Mouse (Mus musculus) activated CD4-positive, CD25-positive, alpha-beta regulatory T cell, adult 9 weeks (primary cell): ENCODE results near the gene Slc40a1. TPM values are rescaled to one million over a fixed set of nuclear protein-coding genes. Genes with fewer than 3 reads are reported as not detected.

Experiments
- polyA plus RNA-seq: library from polyadenylated mRNA; unstranded; fragments of 100-300 nt; shearing (Covaris generic); gene quantifications from one replicate; pipeline ENCODE4 v1.2.1, GENCODE M21; 2017

Slc40a1 gene
- 8.8 TPM for polyA plus RNA-seq

GRCm38 (mm10) chr1:45926393-45926763, at the start of gene Slc40a1:
TSS of gene Slc40a1 (minus strand) at chr1:45926523.

GRCm38 (mm10) chr1:45890173-45890572, 36.1 kb downstream of the Slc40a1 start, which contains the start of gene Gm5269:
TSS of gene Gm5269 (minus strand) at chr1:45890273.

Other genes starting within 250 kb of the Slc40a1 start
- 60.2 TPM for gene Wdr75, start 131.4 kb downstream of the Slc40a1 start, polyA plus RNA-seq
- not detected for gene Gm5269, start 36.2 kb downstream of the Slc40a1 start, polyA plus RNA-seq
- gene Dnah7b, start 139.8 kb upstream of the Slc40a1 start, polyA plus RNA-seq: 8.3 TPM